Mouse (Mus musculus) testis, adult 2 months (tissue): Measurements from ENCODE around the gene Abi1. TPM values are rescaled to one million over a fixed set of nuclear protein-coding genes. Genes with fewer than 3 reads are reported as not detected.
"Not testable (repeated sequence)": the region's sequence is repeated elsewhere in the genome, so short reads cannot be mapped to it uniquely, and the experiment has no call there.

Experiments used
- H3K27ac ChIP-seq: fragments of 200-500 bp; 2 replicates; pipeline ENCODE4 v1.5.1; 2012; ENCODE audit warnings: low read depth, low read length; ENCODE audit not compliant: control insufficient read depth, insufficient read depth
- H3K27me3 ChIP-seq: fragments of 200-500 bp; 2 replicates; pipeline ENCODE4 v1.6.1; 2012; ENCODE audit warnings: mild to moderate bottlenecking, low read length, moderate library complexity; ENCODE audit not compliant: control insufficient read depth, insufficient read depth
- H3K36me3 ChIP-seq: fragments of 200-500 bp; 2 replicates; pipeline ENCODE4 v1.6.1; 2012; ENCODE audit warnings: mild to moderate bottlenecking, low read length; ENCODE audit not compliant: control insufficient read depth, insufficient read depth
- H3K4me1 ChIP-seq: fragments of 200-500 bp; 2 replicates; pipeline ENCODE4 v1.6.1; 2012; ENCODE audit warnings: low read length; ENCODE audit not compliant: control insufficient read depth, insufficient read depth
- H3K4me3 ChIP-seq: fragments of 200-500 bp; 2 replicates; pipeline ENCODE4 v1.5.1; 2012; ENCODE audit warnings: low read depth, mild to moderate bottlenecking, low read length, moderate library complexity, mixed read lengths; ENCODE audit not compliant: control insufficient read depth
- CTCF ChIP-seq: fragments of 200-500 bp; IDR thresholded peaks from 2 replicates; pipeline ENCODE4 v1.5.1; 2012; ENCODE audit warnings: low read depth, mild to moderate bottlenecking, inconsistent platforms, low read length, moderate library complexity; ENCODE audit not compliant: control insufficient read depth, insufficient read depth, insufficient replicate concordance
- POLR2A ChIP-seq: fragments of 200-500 bp; IDR thresholded peaks from 2 replicates; pipeline ENCODE4 v1.6.1; 2012; ENCODE audit warnings: low read depth, mild to moderate bottlenecking, inconsistent platforms, low read length, moderate library complexity; ENCODE audit not compliant: control insufficient read depth
- polyA plus RNA-seq: library from polyadenylated mRNA; depleted of rRNA; stranded (reverse); fragments of >200 nt; gene quantifications from 2 replicates; pipeline ENCODE4 v1.2.3, GENCODE M21; 2012

Gene Abi1
- polyA plus RNA-seq, 1 experiment = 29.1 TPM

DNA sequence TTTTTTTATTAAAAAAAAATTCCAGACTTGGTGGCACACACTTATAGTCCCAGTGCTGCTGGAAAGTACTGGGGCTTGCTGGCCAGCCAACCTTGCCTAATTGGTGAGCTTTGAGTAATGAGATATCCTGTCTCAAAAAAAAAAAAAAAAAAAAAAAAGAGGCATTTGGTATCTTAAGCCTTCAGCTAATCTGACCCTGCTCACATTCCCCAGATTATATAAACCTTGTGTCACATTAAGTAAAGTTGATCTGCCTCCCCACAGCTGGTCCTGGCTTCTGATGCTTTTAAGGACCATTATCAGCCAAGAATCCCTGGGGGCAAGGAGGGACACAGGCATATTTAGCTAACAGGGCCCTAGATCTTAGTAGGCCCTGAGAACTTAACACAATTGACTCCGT lies 5.7 kb upstream of the Abi1 start:
- H3K27ac ChIP-seq = no peak overlapping the region
- H3K4me1 ChIP-seq = no peaks in the 10 kb centered on the region
- no peak overlapping the region for H3K4me3 ChIP-seq
- H3K36me3 ChIP-seq = no peaks in the 10 kb centered on the region
- no peak for TF ChIP-seq POLR2A
- TF ChIP-seq CTCF = no peak
- H3K27me3 ChIP-seq = no peaks in the 10 kb centered on the region

DNA sequence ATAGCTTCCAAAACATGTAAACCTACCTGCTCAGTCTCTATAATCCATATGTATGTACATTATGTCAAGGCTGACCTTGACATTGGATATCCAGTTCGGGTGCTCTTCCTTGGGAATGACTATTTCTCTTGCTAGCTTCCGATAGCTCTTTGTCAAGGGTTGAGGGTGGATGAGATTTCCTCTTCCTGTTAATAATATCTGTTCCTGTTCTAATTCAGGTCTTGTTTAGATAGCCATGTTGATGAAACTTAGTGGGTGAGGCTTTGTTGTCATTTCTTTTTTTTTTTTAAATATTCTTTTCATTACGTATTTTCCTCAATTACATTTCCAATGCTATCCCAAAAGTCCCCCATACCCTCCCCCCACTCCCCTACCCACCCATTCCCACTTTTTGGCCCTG lies 2.1 kb upstream of the Abi1 start:
- Histone ChIP-seq H3K27me3 (no peaks in the 10 kb centered on the region), H3K36me3 (no peaks in the 10 kb centered on the region), H3K27ac (no peak overlapping the region), H3K4me1 (peaks cover 4% of the 10 kb centered on the region), H3K4me3 (no peak overlapping the region)
- no peak for TF ChIP-seq POLR2A
- TF ChIP-seq CTCF = no peak

GRCm38 (mm10) chr2:23041457-23041856 lies 1.4 kb upstream of the Abi1 start:
- H3K27ac ChIP-seq = no peak overlapping the region

GRCm38 (mm10) chr2:23040690-23041089 lies 649 bp upstream of the Abi1 start:
- H3K27ac ChIP-seq = 0 out of 2 replicates have a peak overlapping the region, but pooled peaks have one; percentile 21
- not testable (repeated sequence) for H3K27me3 ChIP-seq, H3K4me1 ChIP-seq, H3K36me3 ChIP-seq, H3K4me3 ChIP-seq

More at GRCm38 (mm10) chr2:23041457-23041856, 1.4 kb upstream of the Abi1 start:
- no peaks in the 10 kb centered on the region for H3K36me3 ChIP-seq
- H3K27me3 ChIP-seq = no peaks in the 10 kb centered on the region
- peaks cover 4% of the 10 kb centered on the region for H3K4me1 ChIP-seq
- no peak overlapping the region for H3K4me3 ChIP-seq
- TF ChIP-seq CTCF = no peak
- TF ChIP-seq POLR2A = no peak

- Histone ChIP-seq H3K4me3 (peak overlapping the region; percentile 99), H3K27me3 (no peaks in the 10 kb centered on the region), H3K36me3 (no peaks in the 10 kb centered on the region), H3K4me1 (peaks cover 4% of the 10 kb centered on the region), H3K27ac (peak overlapping the region; percentile 95)
- TF ChIP-seq POLR2A (no peak), CTCF (no peak)
Observed at GRCm38 (mm10) chr2:23039082-23040000, 700 bp downstream of the Abi1 start.

DNA sequence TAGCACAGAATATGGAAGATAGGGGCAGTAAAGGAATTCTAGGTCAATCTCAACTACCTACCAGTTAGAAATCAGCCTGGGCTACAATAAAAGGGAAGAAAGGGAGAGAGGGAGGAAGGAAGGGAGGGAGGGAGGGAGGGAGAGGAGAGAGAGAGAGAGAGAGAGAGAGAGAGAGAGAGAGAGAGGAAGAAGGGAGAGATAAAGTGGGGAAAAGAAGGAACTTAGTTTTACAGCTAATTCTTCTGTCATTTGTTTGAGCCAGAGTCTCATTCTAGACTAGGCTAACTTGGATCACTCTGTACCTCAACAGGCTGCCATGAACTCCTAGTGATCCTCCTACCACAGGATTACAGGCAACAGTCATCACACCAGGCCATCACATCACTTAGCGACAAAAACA lies 4.6 kb downstream of the Abi1 start:
- Histone ChIP-seq H3K27ac (no peak overlapping the region), H3K4me3 (no peak overlapping the region), H3K27me3 (no peaks in the 10 kb centered on the region), H3K36me3 (no peaks in the 10 kb centered on the region), H3K4me1 (peaks cover 4% of the 10 kb centered on the region)
- TF ChIP-seq POLR2A = no peak
- TF ChIP-seq CTCF = no peak

DNA sequence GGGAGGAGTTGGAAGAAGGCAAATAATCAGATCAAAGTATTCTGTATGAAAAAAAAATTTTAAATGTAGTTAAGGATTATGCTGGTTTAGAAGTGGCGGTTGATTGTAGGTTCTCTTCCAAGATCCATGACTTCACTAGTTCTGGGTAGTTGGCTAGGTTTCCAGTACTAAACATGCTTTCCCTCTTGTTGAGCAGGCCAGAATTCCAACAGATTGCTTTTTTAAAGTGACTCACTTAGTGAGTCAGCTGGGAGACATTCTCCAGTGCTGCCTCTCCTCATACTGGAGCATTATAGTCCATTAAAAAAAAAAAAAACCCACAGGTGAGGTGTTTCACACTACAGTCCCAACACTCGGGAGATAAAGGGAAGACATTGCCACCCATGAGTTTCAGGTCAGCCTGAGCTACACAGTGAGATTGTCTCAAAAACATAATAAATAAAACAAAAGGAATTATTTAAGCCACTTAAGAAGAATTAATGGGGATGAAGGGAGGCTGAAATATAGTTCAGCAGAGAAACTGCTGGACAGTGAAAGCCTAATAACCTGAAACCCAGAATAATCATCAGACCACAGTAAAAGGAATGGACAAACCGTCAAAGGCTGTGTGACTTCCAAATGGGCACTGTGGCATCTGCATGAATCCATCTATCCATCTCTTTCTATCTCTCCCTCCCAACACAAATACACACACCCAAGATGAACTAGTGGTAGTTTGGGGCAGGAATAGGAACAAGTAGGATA lies 5.2 kb downstream of the Abi1 start:
- no peak overlapping the region for H3K4me3 ChIP-seq
- H3K27me3 ChIP-seq = no peaks in the 10 kb centered on the region
- TF ChIP-seq CTCF = no peak
- H3K36me3 ChIP-seq = no peaks in the 10 kb centered on the region
- H3K4me1 ChIP-seq = peaks cover 4% of the 10 kb centered on the region
- no peak overlapping the region for H3K27ac ChIP-seq
